Mouse (Mus musculus): ENCODE results near the gene Sgo1.
"Not testable (repeated sequence)": the region's sequence is repeated elsewhere in the genome, so short reads cannot be mapped to it uniquely, and the experiment has no call there.

GRCm38 (mm10) chr17:53715161-53715560 is 26.0 kb upstream of the Sgo1 start:
- not testable (repeated sequence) for TF ChIP-seq GATA1 (IDR thresholded peaks at IDR 0.05; ENCODE audit: borderline replicate concordance, low read length); FLI1 (IDR thresholded peaks at IDR 0.05; ENCODE audit: low read length)

Measured in megakaryocyte, embryonic 14.5 days (primary cell).